Mouse (Mus musculus) liver, embryonic 14.5 days (tissue): ENCODE results near the gene Usp2.

Experiments
- CTCF ChIP-seq: IDR thresholded peaks from 2 replicates; pipeline ENCODE4 v1.5.1; 2016; ENCODE audit warnings: antibody characterized with exemption, low read depth, control low read depth
- EP300 ChIP-seq: IDR thresholded peaks from 2 replicates; pipeline ENCODE4 v1.6.1; 2016; ENCODE audit warnings: antibody characterized with exemption, low read depth

DNA sequence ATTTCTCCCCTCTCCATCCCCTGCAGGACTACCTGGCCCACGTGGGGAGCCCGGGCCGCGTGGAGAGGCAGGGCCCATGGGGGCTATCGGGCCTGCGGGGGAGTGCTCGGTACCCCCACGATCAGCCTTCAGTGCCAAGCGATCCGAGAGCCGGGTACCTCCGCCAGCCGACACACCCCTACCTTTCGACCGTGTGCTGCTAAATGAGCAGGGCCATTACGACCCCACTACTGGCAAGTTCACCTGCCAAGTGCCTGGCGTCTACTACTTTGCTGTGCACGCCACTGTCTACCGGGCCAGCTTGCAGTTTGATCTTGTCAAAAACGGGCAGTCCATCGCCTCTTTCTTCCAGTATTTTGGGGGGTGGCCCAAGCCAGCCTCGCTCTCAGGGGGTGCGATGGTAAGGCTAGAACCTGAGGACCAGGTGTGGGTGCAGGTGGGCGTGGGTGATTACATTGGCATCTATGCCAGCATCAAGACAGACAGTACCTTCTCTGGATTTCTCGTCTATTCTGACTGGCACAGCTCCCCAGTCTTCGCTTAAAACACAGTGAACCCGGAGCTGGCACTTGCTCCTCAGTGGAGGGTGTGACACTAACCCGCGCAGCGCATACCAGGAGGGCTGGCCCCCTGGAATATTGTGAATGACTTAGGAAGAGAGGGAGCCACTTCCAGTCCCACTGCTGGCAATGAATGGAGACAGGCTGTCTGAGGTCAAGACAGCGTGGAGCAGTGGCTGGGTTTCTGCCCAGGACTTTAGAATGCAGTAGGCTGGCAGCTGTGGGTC is 41.6 kb downstream of the Usp2 start:
- TF ChIP-seq CTCF = no peak
- no peak for TF ChIP-seq EP300
